In genomic region chr12:78225707-78226518, GRCm38 (mm10) we compare ENCODE assay signal across 8 mouse cellular contexts. TPM values are rescaled to one million over a fixed set of nuclear protein-coding genes. Genes with fewer than 3 reads are reported as not detected.
DNase-seq lines count a peak whose midpoint lies in the region; ATAC-seq and TF ChIP-seq lines count a peak whose summit lies in the region.

TSS of gene Gphn (plus strand) at chr12:78226379.

- H3K27ac ChIP-seq in lung, postnatal 0 days (ENCODE audit: low read length), result peak within 1 kb of the TSS; percentile 96

- peak within 1 kb of the TSS; percentile 75 for H3K4me2 ChIP-seq in lung, postnatal 0 days (replicated peaks; ENCODE audit: low read depth, low read length)

- no peaks in the 10 kb centered on the region for H3K4me1 ChIP-seq in lung, postnatal 0 days (ENCODE audit: insufficient read depth, low read depth, low read length)

- H3K9me3 ChIP-seq in lung, postnatal 0 days (ENCODE audit: low read length), result no peaks in the 10 kb centered on the region

- WGBS in lung, postnatal 0 days, result 2% methylated on average over 63 of the region's 70 CpGs

- TF ChIP-seq CTCF in lung, postnatal 0 days (IDR thresholded peaks at IDR 0.05), result peak; percentile 38

- H3K4me3 ChIP-seq in lung, postnatal 0 days (ENCODE audit: low read depth, low read length), result peak within 1 kb of the TSS; percentile 70

- DNase-seq in MEL-GATA-1-ER (ENCODE audit: extremely low read depth, low read depth), result peak; percentile 67
- DNase-seq in cerebellum, adult 8-10 months, result peak; percentile 90
- DNase-seq in forelimb bud, embryonic 11.5 days (ENCODE audit: low read depth, low spot score), result peak; percentile 89
- peak; percentile 93 for DNase-seq in layer of hippocampus, adult 9-11 months
- peak; percentile 97 for DNase-seq in lung, postnatal 0 days (ENCODE audit: low spot score)
- peak; percentile 77 for DNase-seq in ovary, postnatal 14 days (ENCODE audit: low spot score)
- DNase-seq in thymus, postnatal 25 days, result peak; percentile 83

- ATAC-seq in hematopoietic stem cell, adult 5-6 weeks (replicated peaks in 1 of 2; ENCODE audit: insufficient read depth in 1 of 2, low FRiP score in 2 of 2, low TSS enrichment in 1 of 2, low read depth in 1 of 2, poor library complexity in 2 of 2, severe bottlenecking in 2 of 2), result peak; percentile 84 to 89
- peak; percentile 97 for ATAC-seq in lung, postnatal 0 days

- no peaks in the 10 kb centered on the region for H3K27me3 ChIP-seq in lung, postnatal 0 days (replicated peaks; ENCODE audit: insufficient read depth, low read length)

- H3K36me3 ChIP-seq in lung, postnatal 0 days (ENCODE audit: insufficient read depth, low read length), result no peaks in the 10 kb centered on the region

- TF ChIP-seq EP300 in lung, postnatal 0 days (IDR thresholded peaks at IDR 0.05), result no peak

- H3K9ac ChIP-seq in lung, postnatal 0 days (replicated peaks; ENCODE audit: low read depth), result peak within 1 kb of the TSS; percentile 71

RNA-seq across cellular contexts. Expression of gene Gphn, which starts in this region (rescaled TPM):
- total RNA-seq in hematopoietic stem cell, adult 5-6 weeks (2017), result 19.4 and 19.9 TPM in 2 replicates
- 13.5 and 16.6 TPM in 2 replicates for polyA plus RNA-seq in lung, postnatal 0 days (2015; fragmentation: Nextera tagmentation; extraction: Ambion mirVana)

Comparison
In these comparisons a context has a peak if more than half of its experiments do, and no peak if none do; other contexts are left out.
1. Peak in every context shown above with its lines: DNase-seq, ATAC-seq, H3K4me3 ChIP-seq and H3K27ac ChIP-seq.